Mouse (Mus musculus) CH12.LX (cell line): ENCODE measurements at regions not wholly inside any gene's neighbourhood (a gene's known extent, or its start where the extent isn't known, plus 50 kb on each side); places are given as distances from the start of the nearest gene placed in this dataset.

ENCODE experiments used
- DNase-seq: peaks from one replicate; pipeline ENCODE4 v3.0.0-alpha.2; 2013; ENCODE audit errors: extremely low read depth
- H3K27ac ChIP-seq: 2 replicates; pipeline ENCODE4 v1.5.1; 2012; ENCODE audit warnings: low read depth, mild to moderate bottlenecking, control low read depth, moderate library complexity; ENCODE audit not compliant: insufficient read depth
- H3K27me3 ChIP-seq: replicated peaks from 2 replicates; pipeline ENCODE3; 2012; ENCODE audit warnings: inconsistent platforms
- H3K36me3 ChIP-seq, 2 experiments: replicated peaks in 1 of 2; 2 replicates each; pipeline versions ENCODE3 to v1.6.1; 2012; ENCODE audit warnings: inconsistent platforms in 1 of 2, low read length in 1 of 2, mild to moderate bottlenecking in 1 of 2, mixed read lengths in 1 of 2, moderate library complexity in 1 of 2; ENCODE audit not compliant: control insufficient read depth in 1 of 2, insufficient read depth in 1 of 2
- H3K4me1 ChIP-seq, 2 experiments: 2 replicates each; pipeline ENCODE4 v1.6.1; 2012; ENCODE audit warnings: inconsistent platforms in 1 of 2, moderate library complexity in 1 of 2; ENCODE audit not compliant: insufficient read depth in 2 of 2, control insufficient read depth in 1 of 2
- H3K4me2 ChIP-seq: 2 replicates; pipeline ENCODE4 v1.6.1; 2012; ENCODE audit warnings: low read depth, mild to moderate bottlenecking, control low read depth; ENCODE audit not compliant: poor library complexity, insufficient read depth, severe bottlenecking
- H3K4me3 ChIP-seq, 3 experiments: fragments of 150-350 bp in 1 of 3; sonication (generic) in 1 of 3; replicated peaks in 1 of 3; 2 replicates each; pipeline versions ENCODE3 to v1.5.1; 2011 to 2012; ENCODE audit warnings: low read depth in 2 of 3, low read length in 2 of 3, mild to moderate bottlenecking in 2 of 3, moderate library complexity in 2 of 3, control low read depth in 1 of 3, improper control_type of control experiment in 1 of 3, inconsistent platforms in 1 of 3, mixed read lengths in 1 of 3; ENCODE audit not compliant: poor library complexity in 1 of 3
- H3K79me2 ChIP-seq: replicated peaks from 2 replicates; pipeline ENCODE4 v1.6.1; 2012; ENCODE audit warnings: mild to moderate bottlenecking, moderate library complexity; ENCODE audit not compliant: control insufficient read depth, poor library complexity, insufficient read depth, severe bottlenecking; ENCODE audit errors: extremely low read depth
- H3K9ac ChIP-seq: 2 replicates; pipeline ENCODE4 v1.6.1; 2012; ENCODE audit warnings: low read depth, mild to moderate bottlenecking, control low read depth, moderate library complexity; ENCODE audit not compliant: insufficient read depth
- H3K9me3 ChIP-seq: replicated peaks from 2 replicates; pipeline ENCODE3; 2012; ENCODE audit warnings: low read length, inconsistent platforms, mixed read lengths
- CHD1 ChIP-seq: IDR thresholded peaks from 2 replicates; pipeline ENCODE4 v1.6.1; 2012; ENCODE audit warnings: low read depth, low read length, improper control_type of control experiment, inconsistent platforms
- EP300 ChIP-seq: IDR thresholded peaks from 2 replicates; pipeline ENCODE4 v1.6.1; 2011; ENCODE audit warnings: low read length, improper control_type of control experiment
- ETS1 ChIP-seq: conservative IDR thresholded peaks from 2 replicates; pipeline ENCODE4 v1.6.1; 2012; ENCODE audit warnings: low read depth, mild to moderate bottlenecking, inconsistent platforms, low read length, improper control_type of control experiment, moderate library complexity
- GABPA ChIP-seq: IDR thresholded peaks from 2 replicates; pipeline ENCODE4 v1.6.1; 2012; ENCODE audit warnings: low read depth, low read length, improper control_type of control experiment, inconsistent platforms; ENCODE audit not compliant: insufficient replicate concordance
- IRF4 ChIP-seq: IDR thresholded peaks from 2 replicates; pipeline ENCODE4 v1.6.1; 2014; ENCODE audit warnings: low read depth, mild to moderate bottlenecking, inconsistent platforms, low read length, improper control_type of control experiment
- KAT2A ChIP-seq: IDR thresholded peaks from 2 replicates; pipeline ENCODE4 v1.6.1; 2012; ENCODE audit warnings: low read length, improper control_type of control experiment, inconsistent platforms; ENCODE audit not compliant: insufficient replicate concordance
- MAX ChIP-seq: IDR thresholded peaks from 2 replicates; pipeline ENCODE4 v1.6.1; 2011; ENCODE audit warnings: low read length, improper control_type of control experiment
- MEF2A ChIP-seq: IDR thresholded peaks from 2 replicates; pipeline ENCODE4 v1.6.1; 2014; ENCODE audit warnings: low read depth, mild to moderate bottlenecking, inconsistent platforms, low read length, improper control_type of control experiment, borderline replicate concordance
- MXI1 ChIP-seq: IDR thresholded peaks from 2 replicates; pipeline ENCODE4 v1.6.1; 2011; ENCODE audit warnings: mild to moderate bottlenecking, low read depth, low read length, improper control_type of control experiment
- MYC ChIP-seq: IDR thresholded peaks from 2 replicates; pipeline ENCODE4 v1.6.1; 2011; ENCODE audit warnings: low read depth, mild to moderate bottlenecking, improper control_type of control experiment, low read length
- PAX5 ChIP-seq: IDR thresholded peaks from 2 replicates; pipeline ENCODE4 v1.6.1; 2012; ENCODE audit warnings: low read length, inconsistent platforms, mixed read lengths
- POLR2A ChIP-seq: IDR thresholded peaks from 2 replicates; pipeline ENCODE4 v1.6.1; 2011; ENCODE audit warnings: low read depth, mild to moderate bottlenecking, improper control_type of control experiment, low read length
- POLR2AphosphoS2 ChIP-seq: IDR thresholded peaks from 2 replicates; pipeline ENCODE4 v1.6.1; 2011; ENCODE audit warnings: low read depth, low read length, improper control_type of control experiment
- SIN3A ChIP-seq: IDR thresholded peaks from 2 replicates; pipeline ENCODE4 v1.6.1; 2012; ENCODE audit warnings: low read length, improper control_type of control experiment, inconsistent platforms
- SMC3 ChIP-seq: IDR thresholded peaks from 2 replicates; pipeline ENCODE4 v1.6.1; 2011; ENCODE audit warnings: low read depth, low read length, improper control_type of control experiment
- TCF12 ChIP-seq: IDR thresholded peaks from 2 replicates; pipeline ENCODE4 v1.6.1; 2014; ENCODE audit warnings: low read depth, mild to moderate bottlenecking, inconsistent platforms, low read length, improper control_type of control experiment
- UBTF ChIP-seq: IDR thresholded peaks from 2 replicates; pipeline ENCODE4 v1.6.1; 2012; ENCODE audit warnings: low read depth, mild to moderate bottlenecking, inconsistent platforms, low read length, improper control_type of control experiment, moderate library complexity
- USF1 ChIP-seq: IDR thresholded peaks from 2 replicates; pipeline ENCODE4 v1.6.1; 2014; ENCODE audit warnings: low read depth, mild to moderate bottlenecking, inconsistent platforms, low read length, improper control_type of control experiment
- ZKSCAN1 ChIP-seq: IDR thresholded peaks from 2 replicates; pipeline ENCODE4 v1.6.1; 2012; ENCODE audit warnings: low read depth, inconsistent platforms, low read length, improper control_type of control experiment, borderline replicate concordance
- ZMIZ1 ChIP-seq: IDR thresholded peaks from 2 replicates; pipeline ENCODE4 v1.6.1; 2012; ENCODE audit warnings: low read depth, mild to moderate bottlenecking, inconsistent platforms, low read length, improper control_type of control experiment
- ZNF384 ChIP-seq: IDR thresholded peaks from 2 replicates; pipeline ENCODE4 v1.6.1; 2012; ENCODE audit warnings: low read depth, low read length, improper control_type of control experiment, inconsistent platforms
- dilution Hi-C: fragments of 300-500 bp; cut with MboI; formaldehyde crosslinking; loops from 2 replicates; pipeline ENCODE4 v1.14.3; 2020; ENCODE audit warnings: low sequenced_read_pairs; ENCODE audit not compliant: extremely low pct_unique_long_range_greater_than_20kb, extremely low pct_ligation_motif_present
- in situ Hi-C: fragments of 300-500 bp; cut with MboI; formaldehyde crosslinking; loops from 3 replicates; pipeline ENCODE4 v1.14.3; 2019; ENCODE audit warnings: low sequenced_read_pairs, low pct_ligation_motif_present, low pct_unique_long_range_greater_than_20kb, mixed read lengths

- in situ Hi-C loops (no loop called here), dilution Hi-C loops (no loop called here)
- no peak for TF ChIP-seq MAX
- TF ChIP-seq GABPA, result no peak
- TF ChIP-seq UBTF, result no peak
- no peak for TF ChIP-seq ETS1
- TF ChIP-seq TCF12, result no peak
- no peak for TF ChIP-seq EP300
- TF ChIP-seq SMC3, result no peak
- TF ChIP-seq MEF2A, result no peak
- TF ChIP-seq PAX5, result no peak
- Histone ChIP-seq H3K4me1 (no peaks in the 10 kb centered on the region), H3K4me3 (no peak overlapping the region), H3K27ac (no peak overlapping the region), H3K9ac (no peak overlapping the region), H3K9me3 (no peaks in the 10 kb centered on the region), H3K27me3 (no peaks in the 10 kb centered on the region), H3K79me2 (no peaks in the 10 kb centered on the region), H3K36me3 (no peaks in the 10 kb centered on the region), H3K4me2 (no peak overlapping the region)
- DNase-seq, result no peak
Measured at GRCm38 (mm10) chr15:41379637-41380036, 1245.5 kb downstream of the 9330182O14Rik start.

GRCm38 (mm10) chr15:41380429-41380828 lies 1246.3 kb downstream of the 9330182O14Rik start:
- Histone ChIP-seq H3K4me1 (no peaks in the 10 kb centered on the region), H3K4me3 (no peak overlapping the region), H3K79me2 (no peaks in the 10 kb centered on the region), H3K36me3 (no peaks in the 10 kb centered on the region), H3K27me3 (no peaks in the 10 kb centered on the region), H3K9me3 (no peaks in the 10 kb centered on the region), H3K9ac (no peak overlapping the region), H3K4me2 (no peak overlapping the region), H3K27ac (no peak overlapping the region)
- in situ Hi-C loops, result no loop called here
- no peak for TF ChIP-seq ZMIZ1
- TF ChIP-seq TCF12, result no peak
- no peak for TF ChIP-seq ZNF384
- no peak for TF ChIP-seq MYC
- TF ChIP-seq MXI1, result no peak
- TF ChIP-seq SIN3A, result no peak
- TF ChIP-seq MAX, result no peak
- no peak for TF ChIP-seq ETS1
- TF ChIP-seq USF1, result no peak
- no peak for TF ChIP-seq UBTF
- TF ChIP-seq SMC3, result no peak
- TF ChIP-seq POLR2A, result no peak
- no peak for TF ChIP-seq ZKSCAN1
- no peak for TF ChIP-seq EP300
- TF ChIP-seq KAT2A, result no peak
- no peak for TF ChIP-seq CHD1
- no peak for TF ChIP-seq IRF4
- TF ChIP-seq POLR2AphosphoS2, result no peak
- dilution Hi-C loops, result no loop called here
- no peak for DNase-seq
